Mouse (Mus musculus) cortical plate, adult 2 months (tissue): ENCODE results near the gene Tns1.

Experiments
- CTCF ChIP-seq: fragments of 200-500 bp; IDR thresholded peaks from 2 replicates; pipeline ENCODE4 v1.5.1; 2011; ENCODE audit warnings: mild to moderate bottlenecking, control low read depth, low read length; ENCODE audit not compliant: insufficient read depth; ENCODE audit errors: extremely low read depth
- POLR2A ChIP-seq: fragments of 200-500 bp; IDR thresholded peaks from 2 replicates; pipeline ENCODE4 v1.6.1; 2011; ENCODE audit warnings: mild to moderate bottlenecking, low read length, control low read depth; ENCODE audit not compliant: insufficient read depth; ENCODE audit errors: extremely low read depth

GRCm38 (mm10) chr1:74059552-74059951 lies 64.7 kb downstream of the Tns1 start:
- TF ChIP-seq CTCF, result no peak
- no peak for TF ChIP-seq POLR2A
